Mouse (Mus musculus) left cerebral cortex, postnatal 36 days (tissue): Measurements from ENCODE around the gene Gpi1. TPM values are rescaled to one million over a fixed set of nuclear protein-coding genes. Genes with fewer than 3 reads are reported as not detected.
"Not testable (repeated sequence)": the region's sequence is repeated elsewhere in the genome, so short reads cannot be mapped to it uniquely, and the experiment has no call there.

Experiments
- DNase-seq, 2 experiments: peaks; one replicate each; pipeline ENCODE4 v3.0.0; 2021 to 2022; ENCODE audit warnings: low spot score in 2 of 2, mixed read lengths in 1 of 2
- intact Hi-C: fragments of 180-260 bp; cut with DNase I; formaldehyde crosslinking; loops from one replicate; pipeline ENCODE4 v1.15.1; 2025
- total RNA-seq, 2 experiments: library from RNA; stranded (reverse); gene quantifications; 2 replicates each; pipeline ENCODE4 v1.2.3; 2021

Gpi1 gene
- total RNA-seq, 2 experiments from 2014 or later = 657 to 689 TPM

DNA sequence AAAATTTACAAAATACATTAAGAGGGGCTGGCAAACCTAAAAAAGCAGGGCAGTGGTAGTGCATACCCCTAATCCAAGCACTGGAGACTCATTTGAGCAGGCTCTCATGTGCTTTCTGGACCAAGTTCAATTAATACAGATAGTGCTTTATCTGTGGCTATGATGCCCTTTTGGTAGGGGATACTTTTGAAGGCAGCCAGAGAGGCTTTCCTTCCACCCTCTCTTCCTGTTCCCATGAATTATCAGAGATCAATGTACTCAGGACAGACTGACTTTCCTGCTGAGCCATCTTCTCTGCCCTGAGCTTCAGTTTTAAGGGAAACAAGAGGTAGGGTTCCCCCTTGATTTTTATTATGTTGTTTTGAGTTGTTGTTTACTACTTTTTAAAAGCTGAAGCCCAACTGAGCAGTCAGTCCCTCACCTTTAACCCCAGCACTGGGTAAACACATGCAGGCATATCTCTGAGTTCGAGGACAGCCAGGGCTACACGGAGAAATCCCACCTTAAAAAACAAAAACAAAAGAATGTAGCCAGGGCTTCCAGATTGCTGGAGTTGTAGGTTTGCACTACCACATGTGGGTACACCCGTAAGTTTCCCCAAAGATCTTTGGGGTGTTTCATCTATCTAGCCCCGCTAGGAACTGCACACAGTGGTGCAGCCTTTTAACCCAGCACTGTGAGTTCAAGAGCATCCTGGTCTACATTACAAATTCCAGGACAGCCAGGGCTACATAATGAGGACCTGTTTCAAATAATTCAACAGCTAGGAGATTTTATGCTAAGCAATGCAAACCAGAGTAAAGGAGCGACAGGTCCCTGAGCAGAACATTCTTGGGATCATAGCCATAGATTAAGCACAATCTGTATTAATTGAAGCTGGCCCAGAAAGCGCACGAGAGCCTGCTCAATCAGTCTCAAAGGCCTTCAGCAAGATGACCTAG lies 2.9 kb upstream of the Gpi1 start:
- intact Hi-C loops = no loop called here
- DNase-seq = no peak

DNA sequence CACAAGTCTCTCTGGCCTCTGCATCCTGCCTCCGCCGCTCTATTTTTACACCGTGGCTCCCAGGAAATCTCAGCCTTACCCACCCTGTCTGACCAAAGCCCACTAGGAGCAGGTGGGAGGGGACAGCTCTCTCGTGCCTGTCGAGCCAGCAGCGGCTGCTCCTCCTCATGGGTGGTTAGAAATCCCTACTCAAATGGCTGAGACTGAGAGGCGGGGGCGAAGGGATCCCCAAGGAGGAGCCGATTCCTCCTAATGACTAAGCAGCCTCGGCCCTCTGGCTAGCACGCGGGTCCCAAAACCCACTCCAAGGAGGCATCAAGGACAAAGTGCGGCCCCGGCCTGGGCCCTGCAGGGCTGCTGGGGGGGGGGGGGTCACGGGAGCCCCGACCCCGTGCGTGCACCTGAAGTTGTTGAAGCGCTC lies 435 bp downstream of the Gpi1 start:
- intact Hi-C loops = no loop called here
- DNase-seq = peak; percentile 73

DNA sequence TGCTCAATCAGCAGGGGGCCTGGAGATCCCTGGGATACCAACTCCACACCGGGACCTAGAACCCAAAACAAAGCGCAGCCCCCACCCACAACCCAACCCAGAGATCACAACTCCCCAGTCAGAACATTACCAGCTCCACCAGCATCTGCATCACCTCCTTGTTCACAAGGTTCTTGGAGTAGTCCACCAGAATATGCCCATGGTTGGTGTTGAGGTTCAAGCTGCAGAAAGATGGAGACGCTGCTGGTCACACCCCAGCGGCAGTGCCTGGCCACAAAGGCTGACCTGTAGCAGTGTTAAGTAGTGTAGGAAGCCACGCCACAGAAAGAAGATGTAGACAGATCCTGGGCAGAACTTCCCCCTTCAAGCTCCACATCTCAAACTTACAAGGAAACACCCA lies 983 bp downstream of the Gpi1 start:
- intact Hi-C loops = no loop called here
- DNase-seq = no peak

DNA sequence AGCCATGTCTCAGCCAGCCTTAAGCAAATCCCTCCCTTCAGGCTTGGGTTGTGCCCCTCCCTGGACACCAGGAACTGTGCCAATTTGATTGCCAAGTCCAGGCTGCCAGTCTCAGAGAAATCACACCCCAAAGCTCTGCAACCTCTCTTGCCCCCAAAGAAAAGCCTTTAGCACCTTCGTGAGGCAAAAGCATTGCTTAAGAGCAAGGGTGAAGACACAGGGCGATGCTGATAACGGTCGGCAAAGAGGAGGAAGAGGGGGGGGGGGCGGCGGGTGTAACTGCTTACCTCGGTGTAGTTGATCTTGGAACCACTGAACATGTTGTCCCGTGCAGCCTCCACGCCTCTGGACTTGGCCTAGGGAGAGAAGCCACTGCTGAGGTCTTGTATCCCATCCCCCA lies 1.5 kb downstream of the Gpi1 start:
- intact Hi-C loops = no loop called here
- no peak for DNase-seq

DNA sequence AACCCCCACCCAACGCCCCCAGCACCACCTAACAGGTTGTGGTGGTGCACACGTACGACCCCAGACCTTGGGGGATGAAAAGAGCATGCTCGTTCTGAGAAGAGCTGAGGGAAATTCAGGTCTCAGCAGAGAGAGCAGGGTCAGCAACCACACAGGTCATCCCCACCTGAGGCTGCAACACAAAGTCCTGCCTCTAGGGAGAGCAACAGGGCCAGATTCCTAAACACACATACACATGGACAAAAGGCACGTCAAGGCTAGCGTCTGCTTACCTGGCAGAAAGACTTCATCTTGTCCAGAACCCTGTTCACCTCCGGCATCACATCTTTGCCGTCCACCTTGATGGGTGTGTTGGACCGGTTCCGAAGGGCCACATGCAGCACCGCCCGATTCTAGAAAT lies 3.3 kb downstream of the Gpi1 start:
- no peak for DNase-seq
- intact Hi-C loops = no loop called here

DNA sequence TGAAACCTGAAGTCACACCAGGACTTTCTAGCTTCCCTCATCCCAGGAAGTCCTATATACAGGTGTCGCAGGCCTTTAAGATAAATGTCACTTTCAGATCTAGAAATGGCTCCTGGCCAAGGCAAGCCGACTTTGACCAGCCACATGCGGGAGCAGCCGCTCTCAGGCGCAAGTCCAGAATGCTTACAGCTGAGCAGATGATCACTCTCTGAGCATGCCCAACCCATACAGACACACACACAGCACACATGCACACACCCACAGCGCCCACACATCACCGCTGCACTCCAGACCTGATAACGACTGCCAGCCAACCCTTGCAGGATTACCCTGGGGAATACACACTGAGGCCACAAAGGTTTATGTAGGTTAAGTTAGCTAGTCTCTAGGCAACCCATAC lies 4.0 kb downstream of the Gpi1 start:
- peak; percentile 40 to 55 for DNase-seq
- intact Hi-C loops = no loop called here

DNA sequence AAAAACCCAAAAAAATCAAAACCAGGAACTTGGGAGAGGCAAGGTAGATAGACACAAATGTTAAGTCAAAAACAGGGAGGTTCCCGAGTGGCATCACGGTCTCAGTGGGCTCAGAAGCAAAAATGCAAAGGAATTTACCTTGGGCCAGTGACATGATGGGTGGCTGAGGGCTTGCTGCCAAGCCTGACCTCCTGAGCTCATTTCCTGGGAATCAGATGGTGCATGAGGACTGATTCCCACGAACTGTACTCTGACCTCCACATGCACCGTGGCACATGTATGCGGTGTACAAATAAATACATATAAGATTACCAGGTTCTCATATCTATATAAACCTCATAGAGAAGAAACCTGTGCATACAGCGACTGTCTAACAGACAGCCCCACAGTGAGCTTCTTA lies 5.8 kb downstream of the Gpi1 start:
- intact Hi-C loops = no loop called here
- DNase-seq = no peak

DNA sequence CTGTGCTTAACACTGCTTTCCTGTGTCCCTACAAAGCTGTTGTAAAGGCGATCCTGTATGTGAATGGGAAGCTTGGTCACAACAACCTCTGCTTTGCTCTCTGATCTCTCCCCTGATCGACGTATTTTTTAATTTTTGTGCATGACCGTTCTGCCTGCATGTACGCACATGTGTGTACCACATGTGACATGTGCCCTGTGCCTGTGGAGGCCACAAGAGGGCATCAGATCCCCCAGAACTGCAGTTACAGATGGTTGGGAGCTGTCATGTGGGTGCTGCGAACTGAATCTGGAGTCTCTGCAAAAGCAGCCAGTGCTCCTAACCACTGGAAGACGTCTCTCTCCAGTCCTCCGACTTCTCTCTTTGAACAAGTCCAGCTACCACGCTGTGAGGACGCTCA lies 7.8 kb downstream of the Gpi1 start:
- intact Hi-C loops = no loop called here
- DNase-seq = no peak

DNA sequence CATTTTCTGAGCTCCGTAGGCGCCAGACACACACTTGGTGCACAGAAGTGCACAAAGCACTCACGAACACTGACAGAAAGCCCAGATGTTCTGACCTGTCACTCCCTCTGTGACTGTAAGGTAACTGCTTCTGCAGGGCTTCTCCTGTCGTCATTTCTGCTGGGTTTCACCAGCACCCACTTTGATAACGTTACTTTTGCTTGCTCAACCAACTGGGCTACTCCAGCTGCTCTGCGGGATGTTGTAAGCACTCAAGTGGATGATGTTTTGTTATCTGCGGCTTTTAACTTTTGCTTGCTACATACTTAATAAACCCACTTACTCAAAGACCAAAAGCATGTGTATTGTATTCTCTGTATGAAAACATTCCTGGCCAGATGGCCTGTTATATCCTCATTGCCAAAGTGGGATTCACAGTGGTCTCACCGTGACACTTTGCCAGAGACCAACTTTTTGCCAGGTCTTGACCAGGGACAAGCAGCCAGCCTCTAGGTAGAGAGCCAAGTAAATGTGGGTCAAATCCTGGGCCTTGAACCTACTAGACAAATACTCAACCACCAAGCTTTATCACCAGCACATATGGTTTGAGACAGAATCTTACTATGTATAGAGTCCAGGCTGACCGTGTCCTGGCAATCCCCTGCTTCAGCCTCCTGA lies 8.4 kb downstream of the Gpi1 start:
- no peak for DNase-seq
- intact Hi-C loops = no loop called here

DNA sequence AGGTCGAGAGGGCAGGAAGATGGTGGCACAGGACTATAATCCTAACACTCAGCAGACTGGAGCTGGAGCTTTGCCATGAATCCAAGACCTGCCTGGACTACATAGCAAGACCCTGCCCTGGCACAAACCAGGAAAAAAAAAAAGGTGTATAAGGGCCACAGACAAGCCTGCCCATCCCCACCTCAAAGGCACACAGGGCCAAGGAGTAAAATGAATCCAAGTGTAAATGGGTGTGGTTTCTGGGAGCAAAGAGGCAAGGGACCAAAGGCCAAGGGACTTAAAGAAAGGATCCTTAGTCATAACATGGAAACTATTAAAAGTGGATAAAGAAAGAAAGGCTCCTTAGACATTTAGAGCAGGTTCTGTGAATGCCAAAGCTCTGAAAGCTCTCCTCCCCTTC lies 11.6 kb downstream of the Gpi1 start:
- intact Hi-C loops = no loop called here
- DNase-seq = no peak

DNA sequence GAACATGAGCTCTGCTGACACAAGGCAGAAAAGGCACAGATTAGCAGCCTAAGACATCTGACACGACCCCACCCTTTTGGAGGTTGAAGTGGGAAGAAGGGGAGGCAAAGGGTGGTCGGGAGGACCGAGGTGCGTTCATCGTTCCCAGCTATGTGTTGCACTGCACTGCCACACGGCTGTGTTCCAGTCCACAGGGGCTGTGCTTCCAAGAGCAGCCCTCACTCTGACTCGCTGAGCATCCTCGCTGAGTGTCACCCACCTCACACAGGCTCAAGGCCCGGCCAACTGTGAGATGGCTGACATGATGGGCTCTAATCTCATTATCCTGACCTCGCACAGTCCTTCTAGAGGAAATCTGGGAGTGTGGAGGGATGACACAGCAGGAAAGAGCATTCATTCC lies 13.7 kb downstream of the Gpi1 start:
- DNase-seq = no peak
- intact Hi-C loops = no loop called here

DNA sequence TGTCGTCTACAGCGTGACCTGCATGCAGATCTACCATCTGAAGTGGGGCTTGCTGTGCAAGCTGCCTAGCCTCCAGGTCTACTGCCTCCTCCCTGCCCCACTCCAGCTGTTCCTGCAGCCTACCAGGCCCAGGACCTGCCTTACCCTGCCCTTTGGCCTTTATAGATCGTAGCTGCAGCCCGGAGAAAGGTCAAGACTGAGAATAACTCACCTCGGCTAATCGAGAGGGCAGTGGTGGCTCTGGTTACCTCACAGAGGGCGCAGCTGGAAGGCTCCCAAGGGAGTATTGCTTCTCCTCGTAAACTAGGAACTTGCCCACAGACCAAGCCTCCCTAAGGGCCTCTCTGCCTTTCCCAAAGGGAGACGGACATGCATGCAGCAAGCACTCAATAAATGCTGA lies 14.7 kb downstream of the Gpi1 start:
- no peak for DNase-seq
- intact Hi-C loops = no loop called here

DNA sequence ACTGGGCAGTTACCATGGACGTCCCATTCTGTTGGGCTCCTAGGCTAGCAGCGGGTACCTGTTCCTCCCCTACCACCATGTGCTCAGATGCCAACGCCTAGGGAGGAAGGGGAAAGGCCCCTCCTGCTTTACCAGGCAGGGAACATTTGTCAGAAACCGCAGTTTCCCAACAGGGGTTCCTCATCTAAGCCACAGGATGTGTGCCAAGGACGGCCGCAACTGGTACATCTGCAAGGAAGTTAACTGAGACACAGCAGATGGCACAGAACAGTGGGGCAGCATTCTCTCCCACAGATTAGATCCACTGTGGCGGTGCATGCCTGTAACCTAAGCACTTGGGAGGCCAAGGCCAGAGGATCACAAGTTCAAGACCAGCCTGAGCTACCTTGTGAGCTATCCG lies 15.5 kb downstream of the Gpi1 start:
- intact Hi-C loops = no loop called here
- DNase-seq = no peak

DNA sequence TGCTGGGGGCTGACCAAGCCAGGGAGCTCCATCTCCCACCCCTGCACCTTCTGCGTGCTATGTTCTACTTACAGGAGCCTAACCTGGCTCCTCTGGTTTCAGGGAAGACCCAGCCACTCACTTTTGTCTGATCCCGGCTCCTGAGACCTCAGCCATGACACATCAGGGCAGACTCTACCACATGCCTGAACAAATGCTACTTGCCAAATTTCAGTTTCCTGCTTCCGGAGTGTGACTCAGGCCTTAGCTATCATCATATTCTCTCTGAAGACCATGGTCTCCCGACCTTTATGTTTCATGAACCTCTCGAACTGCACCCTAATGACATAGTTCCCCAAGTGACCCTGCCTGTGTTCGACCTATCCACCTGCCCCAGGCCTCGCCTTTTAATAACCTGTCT lies 16.9 kb downstream of the Gpi1 start:
- no peak for DNase-seq
- intact Hi-C loops = no loop called here

DNA sequence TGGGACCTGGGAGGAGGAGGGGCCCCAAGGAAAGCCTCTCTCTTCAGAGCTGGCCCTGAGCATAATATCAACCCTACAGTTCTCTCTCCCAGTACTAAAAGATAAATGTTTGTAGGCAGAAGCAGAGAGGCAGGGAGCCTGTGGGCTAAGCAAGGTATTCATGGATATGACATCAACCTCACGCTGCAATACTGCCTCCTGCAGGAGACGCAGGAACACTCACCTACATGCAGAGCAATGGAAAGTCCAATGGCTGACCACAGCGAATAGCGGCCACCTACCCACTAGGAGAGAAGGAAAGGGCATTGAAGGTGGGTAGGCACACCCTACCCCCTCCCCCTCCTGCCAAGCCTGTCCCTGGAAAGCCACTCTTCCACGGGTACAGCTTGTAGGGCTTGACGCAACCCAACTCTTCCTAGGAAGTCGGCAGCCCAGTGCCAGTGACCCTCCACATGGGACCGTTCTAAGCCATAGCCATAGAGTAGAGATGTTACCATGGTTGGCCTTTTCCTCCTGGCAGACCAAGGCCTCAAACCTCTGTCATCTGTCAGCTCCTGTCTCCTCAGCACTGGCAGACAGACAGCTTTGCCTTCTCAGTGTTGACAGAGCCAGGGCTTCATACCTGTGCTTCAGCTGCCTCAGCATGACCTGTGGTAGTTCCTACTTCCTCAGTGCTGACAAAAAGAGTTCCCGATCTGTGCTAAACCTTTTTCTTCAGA lies 21.9 kb downstream of the Gpi1 start:
- DNase-seq = no peak
- intact Hi-C loops = no loop called here

DNA sequence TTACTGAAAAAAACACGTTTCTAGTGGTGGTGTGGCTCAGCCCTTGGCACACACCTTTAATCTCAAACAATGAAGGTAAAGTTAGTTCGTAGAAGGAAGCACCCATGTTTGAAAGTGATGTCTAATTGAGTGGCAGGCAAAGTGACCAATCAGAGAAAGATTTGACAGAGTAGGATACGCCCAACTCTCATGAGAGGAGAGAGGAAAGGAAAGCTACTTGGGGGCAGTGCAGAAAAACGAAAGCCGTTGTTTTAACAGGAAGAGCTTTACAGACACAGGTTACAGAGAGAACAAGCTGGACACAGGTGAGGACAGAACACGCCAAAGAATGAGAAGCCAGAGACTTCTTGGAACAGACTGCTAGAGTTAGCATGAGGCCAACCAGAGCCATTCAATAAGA lies 23.8 kb downstream of the Gpi1 start:
- intact Hi-C loops = no loop called here
- DNase-seq = no peak

DNA sequence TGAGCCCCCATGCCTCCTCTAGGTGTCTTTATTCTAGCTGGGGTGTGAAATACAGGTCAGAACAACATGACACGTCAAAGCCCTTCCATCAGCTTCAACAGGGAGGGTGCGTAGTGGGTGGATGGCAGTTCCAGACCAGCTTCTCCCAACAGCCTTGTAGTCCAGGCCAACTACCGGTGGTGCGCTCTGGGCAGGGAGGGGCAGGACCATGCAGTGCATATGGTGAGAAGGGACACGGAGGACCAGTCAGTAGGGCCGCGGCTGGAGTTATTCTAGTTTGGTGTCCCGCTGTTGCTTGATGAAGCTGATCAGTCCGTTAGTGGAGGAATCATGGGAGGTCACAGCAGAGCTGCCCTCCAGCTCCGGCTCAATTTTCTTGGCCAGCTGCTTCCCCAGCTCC lies 28.0 kb downstream of the Gpi1 start:
- DNase-seq, intact Hi-C loops: not testable (repeated sequence)

DNA sequence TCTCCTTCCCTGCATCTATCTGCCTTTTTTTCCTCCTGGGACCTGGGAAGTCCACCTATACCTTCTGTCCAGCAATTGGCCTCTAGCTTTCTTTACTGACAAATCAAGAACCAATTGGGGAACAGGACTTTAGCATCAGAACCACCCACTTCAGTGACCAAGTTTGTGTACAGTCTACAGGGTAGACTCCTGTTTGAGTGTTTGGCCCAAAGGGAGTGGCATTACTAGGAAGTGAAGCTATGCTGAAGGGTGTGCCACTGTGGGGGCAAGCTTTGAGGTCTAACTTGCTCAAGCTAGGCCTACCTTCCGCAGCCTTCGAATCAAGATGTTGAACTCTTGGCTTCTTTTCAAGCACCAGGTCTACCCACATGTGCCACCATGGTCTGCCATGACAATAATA lies 29.3 kb downstream of the Gpi1 start:
- DNase-seq = no peak
- intact Hi-C loops = no loop called here

DNA sequence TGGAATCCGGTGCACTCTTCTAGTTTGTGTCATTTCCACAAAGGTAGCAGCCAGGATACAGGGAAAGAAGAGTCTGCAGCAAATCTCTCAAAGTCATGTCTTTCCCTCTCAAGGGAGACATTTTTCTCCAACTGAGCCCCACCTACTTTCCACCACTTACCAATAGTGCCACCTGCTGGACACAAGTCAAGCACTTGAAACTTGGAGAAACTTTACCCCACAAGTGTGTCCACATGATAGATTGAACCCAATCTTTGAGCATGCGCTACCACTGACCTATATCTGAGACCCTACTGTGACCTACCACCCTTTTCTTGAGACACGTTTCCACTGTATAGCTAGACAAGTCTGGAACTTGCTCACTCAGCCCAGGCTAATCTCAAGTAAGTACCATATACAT lies 31.8 kb downstream of the Gpi1 start:
- DNase-seq = no peak
- intact Hi-C loops = no loop called here
